Mouse (Mus musculus): ENCODE results near the gene Sipa1l2. TPM values are rescaled to one million over a fixed set of nuclear protein-coding genes. Genes with fewer than 3 reads are reported as not detected.

Gene Sipa1l2
- total RNA-seq, 2 experiments from 2014 or later: 4.5 to 10.8 TPM

DNA sequence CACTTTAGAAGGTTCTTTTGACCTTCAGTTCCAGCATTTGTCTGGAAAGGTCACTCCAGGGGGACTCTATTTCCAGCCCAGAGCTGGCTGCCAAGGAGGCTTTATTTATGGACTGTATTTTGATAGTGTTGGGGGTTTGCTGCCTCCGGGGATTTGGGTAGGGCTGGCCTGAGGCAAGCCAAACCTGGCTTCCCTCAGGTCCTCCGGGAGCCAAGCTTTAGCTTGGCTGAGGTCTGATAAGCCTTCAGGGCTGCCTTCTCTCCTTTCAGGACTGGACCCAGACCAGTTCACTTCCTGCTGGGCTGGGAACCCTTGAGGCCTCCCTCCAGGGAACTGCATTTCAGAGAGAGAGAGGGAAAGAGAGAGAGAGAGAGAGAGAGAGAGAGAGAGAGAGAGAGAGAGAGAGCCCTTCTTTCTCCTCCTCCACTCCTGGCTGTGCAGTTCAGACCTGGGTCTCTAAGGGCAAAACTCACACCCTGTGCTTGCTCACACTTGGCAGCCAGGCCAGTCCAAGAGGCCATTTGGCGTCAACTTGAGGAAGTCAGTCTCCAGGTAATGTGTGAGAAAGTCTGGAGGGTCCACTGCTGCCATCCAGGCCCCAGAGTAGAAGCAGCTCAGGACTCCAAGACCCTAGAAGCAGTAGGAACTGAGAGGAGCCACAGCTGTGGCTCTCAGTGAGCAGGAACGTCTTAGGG, 201.1 kb downstream of the Sipa1l2 start:
- H3K27ac ChIP-seq: peak overlapping the region; percentile 73
- no peak for TF ChIP-seq CTCF (IDR thresholded peaks at IDR 0.05)
- intact Hi-C loops (cut with DNase I): no loop called here
- peak; percentile 86 for DNase-seq
- H3K4me3 ChIP-seq: no peak overlapping the region

Other genes with a start within 250 kb of the Sipa1l2 start
- gene Map10, start 100.0 kb upstream of the Sipa1l2 start, total RNA-seq (2021): 1 to 10 TPM; 2.1 to 3.0 TPM
- 10 to 100 TPM; 10.5 to 11.2 TPM for gene Ntpcr, start 160.2 kb upstream of the Sipa1l2 start, total RNA-seq (2021)

Data from gastrocnemius, adult 2 months (tissue).